Mouse (Mus musculus): Measurements from ENCODE around the gene Jag2. TPM values are rescaled to one million over a fixed set of nuclear protein-coding genes. Genes with fewer than 3 reads are reported as not detected.
A peak's percentile ranks its signal among the peaks of the same experiment; 100 is the strongest.

Jag2 gene
- total and polyA plus RNA-seq, 3 experiments, result 25.4 to 35.5 (median 27.4) TPM

DNA sequence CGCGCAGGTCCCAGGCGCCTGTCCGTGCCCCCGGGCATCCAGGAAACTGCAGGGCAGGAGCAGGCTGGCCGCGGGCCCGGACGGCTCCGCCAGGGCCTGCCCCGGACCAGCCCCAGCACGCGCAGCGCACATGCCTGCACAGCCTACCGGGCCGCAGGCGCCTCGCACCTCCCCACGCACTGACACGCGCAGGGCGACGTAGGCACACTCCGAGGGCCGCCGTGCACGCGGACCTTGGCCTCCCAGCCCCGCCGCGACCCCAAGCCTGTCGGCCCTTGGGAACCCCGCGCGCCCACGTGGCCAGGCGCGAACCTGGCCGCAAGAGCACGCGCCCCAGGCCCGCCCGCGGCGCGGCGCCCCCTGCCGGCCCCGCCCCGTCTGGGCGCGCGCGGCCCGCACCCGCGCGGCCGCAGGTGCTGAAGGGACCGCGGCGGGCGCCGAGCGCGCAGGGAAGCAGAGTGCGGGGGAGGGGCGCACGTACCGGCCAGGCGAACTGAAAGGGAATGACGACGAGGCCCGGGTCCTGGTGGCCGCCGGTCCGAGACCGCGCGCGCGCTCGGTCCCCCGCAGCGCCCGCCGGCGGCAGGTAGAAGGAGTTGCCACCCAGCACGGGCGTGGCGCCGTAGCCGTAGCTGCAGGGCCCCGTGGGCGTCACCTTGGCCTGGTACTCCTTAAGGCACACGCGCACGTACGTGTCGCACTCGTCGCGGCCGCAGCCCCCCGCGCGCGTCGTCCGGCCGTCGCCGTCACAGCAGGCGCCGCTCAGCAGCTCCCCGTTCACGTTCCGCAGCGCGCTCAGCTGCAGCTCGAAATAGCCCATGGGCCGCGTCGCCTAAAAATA, 955 bp downstream of the Jag2 start:
- Histone ChIP-seq H3K27ac (peak overlapping the region; percentile 84), H3K27me3 (ENCODE audit: control insufficient read depth, insufficient read depth, low read length) (no peaks in the 10 kb centered on the region), H3K4me3 (peak overlapping the region; percentile 58), H3K4me1 (ENCODE audit: control insufficient read depth, insufficient read depth, low read length) (peaks cover 8% of the 10 kb centered on the region; the same call in 1 of the 2 replicates), H3K79me2 (replicated peaks; ENCODE audit: control insufficient read depth, insufficient read depth, low read length) (peaks cover 6% of the 10 kb centered on the region), H3K36me3 (ENCODE audit: control insufficient read depth, insufficient read depth, low read length) (no peaks in the 10 kb centered on the region), H3K9ac (ENCODE audit: low read depth, low read length) (peak overlapping the region; percentile 94)
- TF ChIP-seq POLR2A (IDR thresholded peaks at IDR 0.05; ENCODE audit: insufficient read depth, low read depth, low read length), result no peak
- no peak for TF ChIP-seq EP300 (IDR thresholded peaks at IDR 0.05; ENCODE audit: insufficient read depth, low read depth, low read length)
- TF ChIP-seq CTCF (IDR thresholded peaks at IDR 0.05), result peak; percentile 32
- intact Hi-C loops (cut with DNase I), result loop anchor here (2.0 kb wide), 1 partner anchor 54 kb away; no protein-coding TSS in a partner anchor
- WGBS, result 2% methylated on average over 118 of the region's 124 CpGs
- DNase-seq, result peak; percentile 52 to 53

DNA sequence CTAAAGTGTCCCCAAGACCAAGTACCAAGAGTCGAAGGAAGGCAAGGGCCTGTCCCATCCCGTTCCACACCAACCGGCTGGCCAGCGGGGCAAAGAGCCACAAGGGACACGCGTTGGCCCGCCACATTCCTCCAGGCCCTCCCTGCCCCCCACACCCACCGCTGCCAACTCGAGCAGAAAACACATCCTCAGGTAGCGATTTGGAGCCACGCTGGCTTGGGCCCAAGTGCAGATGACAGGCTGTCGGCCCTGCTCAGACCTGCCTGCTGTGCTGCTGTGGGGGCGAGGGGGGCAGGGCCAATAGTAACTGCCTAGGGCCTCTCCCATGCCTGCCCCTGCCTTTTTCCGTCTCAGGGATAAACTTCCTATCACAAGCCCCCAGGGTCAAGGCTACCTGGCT, 2.3 kb downstream of the Jag2 start:
- H3K36me3 ChIP-seq (ENCODE audit: control insufficient read depth, insufficient read depth, low read length), result no peaks in the 10 kb centered on the region
- no peak for DNase-seq
- H3K4me3 ChIP-seq, result no peak overlapping the region; the same call in 1 of the 2 replicates
- H3K79me2 ChIP-seq (replicated peaks; ENCODE audit: control insufficient read depth, insufficient read depth, low read length), result peaks cover 6% of the 10 kb centered on the region
- H3K27ac ChIP-seq, result no peak overlapping the region
- WGBS, result 59% methylated on average over 14 of the region's 14 CpGs
- H3K4me1 ChIP-seq (ENCODE audit: control insufficient read depth, insufficient read depth, low read length), result peaks cover 12% of the 10 kb centered on the region
- no peak for TF ChIP-seq EP300 (IDR thresholded peaks at IDR 0.05; ENCODE audit: insufficient read depth, low read depth, low read length)
- no peak for TF ChIP-seq CTCF (IDR thresholded peaks at IDR 0.05)
- no peak for TF ChIP-seq POLR2A (IDR thresholded peaks at IDR 0.05; ENCODE audit: insufficient read depth, low read depth, low read length)
- peak overlapping the region; percentile 15 for H3K9ac ChIP-seq (ENCODE audit: low read depth, low read length)
- intact Hi-C loops (cut with DNase I), result no loop called here
- H3K27me3 ChIP-seq (ENCODE audit: control insufficient read depth, insufficient read depth, low read length), result no peaks in the 10 kb centered on the region

GRCm38 (mm10) chr12:112925950-112926349, 3.6 kb downstream of the Jag2 start:
- DNase-seq, result no peak
- Histone ChIP-seq H3K4me1 (ENCODE audit: control insufficient read depth, insufficient read depth, low read length) (peaks cover 11% of the 10 kb centered on the region), H3K4me3 (no peak overlapping the region), H3K79me2 (replicated peaks; ENCODE audit: control insufficient read depth, insufficient read depth, low read length) (peaks cover 6% of the 10 kb centered on the region), H3K27ac (no peak overlapping the region), H3K9ac (ENCODE audit: low read depth, low read length) (no peak overlapping the region), H3K36me3 (ENCODE audit: control insufficient read depth, insufficient read depth, low read length) (no peaks in the 10 kb centered on the region), H3K27me3 (ENCODE audit: control insufficient read depth, insufficient read depth, low read length) (no peaks in the 10 kb centered on the region)
- TF ChIP-seq CTCF (IDR thresholded peaks at IDR 0.05) (peak; percentile 50), POLR2A (IDR thresholded peaks at IDR 0.05; ENCODE audit: insufficient read depth, low read depth, low read length) (no peak)
- WGBS, result 87% methylated on average over 6 of the region's 6 CpGs
- intact Hi-C loops (cut with DNase I), result no loop called here

DNA sequence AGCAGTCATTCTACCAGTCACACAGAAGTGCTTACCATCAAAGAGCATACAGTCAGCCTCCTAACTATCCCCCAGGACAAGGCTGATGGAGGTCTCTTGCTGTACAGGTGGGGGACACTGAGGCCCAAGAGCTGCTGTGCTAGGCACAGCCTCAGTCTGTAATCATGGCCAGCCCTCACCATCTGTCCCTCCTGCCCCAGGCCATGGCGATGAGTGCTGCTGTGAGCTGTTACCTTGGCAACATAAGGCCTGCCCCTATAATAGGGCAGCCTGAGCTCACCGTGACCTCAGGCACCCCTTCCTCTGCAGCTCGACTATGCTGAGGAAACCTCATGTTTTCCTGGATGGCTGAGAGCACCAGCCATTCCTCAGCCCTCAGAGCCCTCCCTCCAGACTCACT, 7.0 kb downstream of the Jag2 start:
- H3K36me3 ChIP-seq (ENCODE audit: control insufficient read depth, insufficient read depth, low read length), result no peaks in the 10 kb centered on the region
- H3K4me3 ChIP-seq, result no peak overlapping the region
- TF ChIP-seq EP300 (IDR thresholded peaks at IDR 0.05; ENCODE audit: insufficient read depth, low read depth, low read length), result no peak
- no peak for TF ChIP-seq CTCF (IDR thresholded peaks at IDR 0.05)
- TF ChIP-seq POLR2A (IDR thresholded peaks at IDR 0.05; ENCODE audit: insufficient read depth, low read depth, low read length), result no peak
- DNase-seq, result no peak
- H3K27ac ChIP-seq, result peak overlapping the region; percentile 15
- peaks cover 10% of the 10 kb centered on the region for H3K4me1 ChIP-seq (ENCODE audit: control insufficient read depth, insufficient read depth, low read length)
- peaks cover 3% of the 10 kb centered on the region for H3K79me2 ChIP-seq (replicated peaks; ENCODE audit: control insufficient read depth, insufficient read depth, low read length)
- intact Hi-C loops (cut with DNase I), result no loop called here
- no peaks in the 10 kb centered on the region for H3K27me3 ChIP-seq (ENCODE audit: control insufficient read depth, insufficient read depth, low read length)
- no peak overlapping the region for H3K9ac ChIP-seq (ENCODE audit: low read depth, low read length)
- WGBS, result 41% methylated on average over 3 of the region's 3 CpGs

- H3K79me2 ChIP-seq (replicated peaks; ENCODE audit: control insufficient read depth, insufficient read depth, low read length), result no peaks in the 10 kb centered on the region
- 78% methylated on average over 12 of the region's 12 CpGs for WGBS
- no peak overlapping the region for H3K4me3 ChIP-seq
- no peak for DNase-seq
- TF ChIP-seq POLR2A (IDR thresholded peaks at IDR 0.05; ENCODE audit: insufficient read depth, low read depth, low read length) (no peak), EP300 (IDR thresholded peaks at IDR 0.05; ENCODE audit: insufficient read depth, low read depth, low read length) (no peak), CTCF (IDR thresholded peaks at IDR 0.05) (no peak)
- no peak overlapping the region for H3K27ac ChIP-seq
- H3K27me3 ChIP-seq (ENCODE audit: control insufficient read depth, insufficient read depth, low read length), result no peaks in the 10 kb centered on the region
- intact Hi-C loops (cut with DNase I), result no loop called here
- H3K9ac ChIP-seq (ENCODE audit: low read depth, low read length), result no peak overlapping the region
- H3K4me1 ChIP-seq (ENCODE audit: control insufficient read depth, insufficient read depth, low read length), result peaks cover 17% of the 10 kb centered on the region
- no peaks in the 10 kb centered on the region for H3K36me3 ChIP-seq (ENCODE audit: control insufficient read depth, insufficient read depth, low read length)
Measured at GRCm38 (mm10) chr12:112921518-112921917, 8.1 kb downstream of the Jag2 start.

DNA sequence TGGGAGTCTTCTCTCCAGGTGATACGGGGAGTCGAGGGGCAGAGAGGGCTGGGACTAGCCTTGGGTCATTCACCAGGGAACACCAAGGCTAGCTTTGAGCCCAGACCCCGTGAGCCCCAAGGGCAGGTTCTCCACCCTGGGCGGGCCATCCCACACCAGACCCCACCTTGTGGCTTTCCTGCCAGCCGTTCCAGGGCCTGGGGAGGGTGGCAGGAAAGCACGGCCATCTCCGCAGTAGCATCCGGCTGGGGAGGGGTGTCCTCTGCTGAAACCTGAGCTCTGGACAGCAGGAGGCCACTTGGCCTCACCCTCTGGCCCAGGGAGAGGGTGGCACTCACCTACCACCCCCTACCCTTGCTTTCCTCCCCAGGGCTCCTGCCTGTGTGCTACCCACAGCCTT, 11.7 kb downstream of the Jag2 start:
- WGBS, result 39% methylated on average over 8 of the region's 8 CpGs
- peaks cover 19% of the 10 kb centered on the region for H3K4me1 ChIP-seq (ENCODE audit: control insufficient read depth, insufficient read depth, low read length)
- no peaks in the 10 kb centered on the region for H3K36me3 ChIP-seq (ENCODE audit: control insufficient read depth, insufficient read depth, low read length)
- peak overlapping the region; percentile 95 for H3K27ac ChIP-seq
- TF ChIP-seq POLR2A (IDR thresholded peaks at IDR 0.05; ENCODE audit: insufficient read depth, low read depth, low read length) (peak; percentile 16; the same call in 1 of the 2 replicates), EP300 (IDR thresholded peaks at IDR 0.05; ENCODE audit: insufficient read depth, low read depth, low read length) (0 out of 2 replicates have a peak, but pooled peaks have one; percentile 52), CTCF (IDR thresholded peaks at IDR 0.05) (0 out of 2 replicates have a peak, but pooled peaks have one; percentile 6)
- H3K27me3 ChIP-seq (ENCODE audit: control insufficient read depth, insufficient read depth, low read length), result no peaks in the 10 kb centered on the region
- H3K79me2 ChIP-seq (replicated peaks; ENCODE audit: control insufficient read depth, insufficient read depth, low read length), result no peaks in the 10 kb centered on the region
- H3K9ac ChIP-seq (ENCODE audit: low read depth, low read length), result peak overlapping the region; percentile 43
- intact Hi-C loops (cut with DNase I), result loop anchor here (1.0 to 2.0 kb wide), 3 partner anchors 23 to 224 kb away; no protein-coding TSS in a partner anchor
- peak overlapping the region; percentile 37 for H3K4me3 ChIP-seq
- DNase-seq, result peak in 1 of 2 experiments; percentile 66

Measured in heart, adult 2 months (tissue).